Mouse (Mus musculus): ENCODE data around the gene Gm17409. TPM values are rescaled to one million over a fixed set of nuclear protein-coding genes. Genes with fewer than 3 reads are reported as not detected.

Gm17409 gene
- polyA plus RNA-seq, 1 experiment from 2014 or later, result not detected

DNA sequence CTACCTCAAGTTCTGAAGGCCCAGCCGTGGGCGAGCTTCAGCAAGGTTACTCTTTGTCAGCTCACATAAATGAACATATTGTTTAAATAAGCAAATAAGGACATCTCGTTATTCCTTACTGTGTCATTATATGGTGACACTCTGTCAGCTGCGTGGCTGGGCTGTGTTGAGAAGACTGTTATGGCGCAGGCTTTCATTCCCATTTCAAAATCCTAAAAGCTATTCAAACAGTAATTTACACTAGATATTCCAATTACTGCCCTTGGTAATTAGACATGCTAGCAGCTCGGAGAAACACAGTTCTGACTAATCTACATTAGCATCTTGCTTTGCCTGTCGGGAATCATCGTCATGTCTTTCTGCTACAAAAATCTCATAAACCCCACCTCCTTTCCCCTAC lies 5.7 kb downstream of the Gm17409 start:
- 97% methylated on average over 8 of the region's 8 CpGs for WGBS (ENCODE audit: missing documents)
- Histone ChIP-seq H3K36me3 (ENCODE audit: inconsistent target) (no peaks in the 10 kb centered on the region), H3K79me2 (ENCODE audit: inconsistent target) (no peaks in the 10 kb centered on the region), H3K4me3 (ENCODE audit: inconsistent target) (no peak overlapping the region), H3K27ac (no peak overlapping the region)

DNA sequence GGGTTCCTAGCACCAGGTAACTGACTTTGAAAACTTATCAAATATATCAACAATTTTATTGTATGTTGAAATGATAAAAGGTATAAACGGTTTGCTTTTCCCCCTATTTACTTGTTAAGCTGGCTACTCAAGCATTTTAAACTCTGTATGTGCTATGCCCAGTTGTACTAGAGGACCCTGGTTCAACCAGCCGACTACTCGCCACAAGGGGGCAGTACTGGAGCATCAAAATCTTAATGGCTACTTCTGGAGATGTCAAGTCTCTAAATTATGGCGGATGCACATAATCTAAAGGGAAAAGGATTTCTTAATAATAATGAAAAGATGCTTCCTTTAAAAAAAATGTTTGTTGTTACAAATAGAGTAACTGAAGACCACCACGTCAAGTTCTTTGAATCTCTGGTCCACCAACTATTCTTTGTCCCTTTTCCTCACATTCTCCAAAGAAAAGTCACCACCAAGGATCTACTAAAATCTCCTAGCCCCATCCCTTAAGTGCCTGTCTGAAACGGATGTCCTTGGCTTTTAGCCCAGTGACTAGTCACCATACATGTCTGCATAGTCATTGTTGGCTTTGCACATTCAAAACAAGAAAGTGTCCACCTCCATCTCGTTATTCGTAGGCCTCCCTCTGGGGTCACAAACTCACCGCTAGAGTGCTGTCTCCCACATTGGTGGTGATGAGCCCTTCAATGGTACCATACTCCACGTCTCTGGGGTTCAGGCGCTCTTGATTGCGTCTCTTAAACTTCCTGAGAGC lies 7.2 kb downstream of the Gm17409 start:
- Histone ChIP-seq H3K79me2 (ENCODE audit: inconsistent target) (no peaks in the 10 kb centered on the region), H3K4me3 (ENCODE audit: inconsistent target) (no peak overlapping the region), H3K27ac (no peak overlapping the region), H3K36me3 (ENCODE audit: inconsistent target) (no peaks in the 10 kb centered on the region)
- 70% methylated on average over 12 of the region's 12 CpGs for WGBS (ENCODE audit: missing documents)

DNA sequence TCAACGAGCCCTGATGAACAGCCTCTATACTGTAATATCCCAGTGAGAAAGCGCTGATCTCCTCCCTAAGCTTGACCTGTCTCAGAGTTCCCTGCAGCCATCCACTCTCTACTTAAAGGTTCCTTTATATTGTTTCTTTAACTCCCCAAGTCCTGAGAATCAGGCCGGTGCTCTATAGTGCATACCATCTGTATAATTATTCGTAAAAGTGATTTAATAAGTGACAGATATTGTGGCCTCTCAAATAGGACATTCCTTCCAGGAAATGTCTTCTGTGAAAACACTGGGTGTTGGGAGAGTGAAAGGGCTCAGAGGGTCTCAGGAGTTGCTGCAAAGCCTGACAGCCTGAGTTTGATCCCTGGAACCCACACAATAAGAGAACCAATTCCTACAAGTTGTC lies 8.2 kb downstream of the Gm17409 start:
- H3K36me3 ChIP-seq (ENCODE audit: inconsistent target), result no peaks in the 10 kb centered on the region
- H3K27ac ChIP-seq, result no peak overlapping the region
- no peak overlapping the region for H3K4me3 ChIP-seq (ENCODE audit: inconsistent target)
- 94% methylated on average over 4 of the region's 4 CpGs for WGBS (ENCODE audit: missing documents)
- H3K79me2 ChIP-seq (ENCODE audit: inconsistent target), result no peaks in the 10 kb centered on the region

DNA sequence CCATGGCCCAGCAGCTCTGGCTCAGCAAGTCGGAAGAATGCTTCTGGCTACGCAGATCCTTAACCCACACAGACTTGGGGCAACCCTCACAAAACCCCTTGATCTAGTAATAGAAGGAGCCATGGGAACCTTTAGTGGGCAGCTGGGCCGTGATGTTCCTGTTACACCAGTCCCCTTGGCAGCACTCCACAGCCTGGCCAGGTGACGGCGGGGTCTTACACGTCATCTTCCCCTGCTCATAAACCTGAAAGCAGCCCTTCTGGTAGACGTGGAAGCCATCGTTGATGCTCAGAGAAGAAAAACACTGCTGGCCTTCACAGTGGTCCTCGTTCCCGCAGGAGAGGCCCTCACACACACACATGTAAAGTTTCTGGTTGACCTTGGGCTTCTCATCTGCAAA lies 9.6 kb downstream of the Gm17409 start:
- H3K27ac ChIP-seq, result no peak overlapping the region
- no peak overlapping the region for H3K4me3 ChIP-seq (ENCODE audit: inconsistent target)
- 95% methylated on average over 10 of the region's 10 CpGs for WGBS (ENCODE audit: missing documents)
- H3K36me3 ChIP-seq (ENCODE audit: inconsistent target), result no peaks in the 10 kb centered on the region
- no peaks in the 10 kb centered on the region for H3K79me2 ChIP-seq (ENCODE audit: inconsistent target)

DNA sequence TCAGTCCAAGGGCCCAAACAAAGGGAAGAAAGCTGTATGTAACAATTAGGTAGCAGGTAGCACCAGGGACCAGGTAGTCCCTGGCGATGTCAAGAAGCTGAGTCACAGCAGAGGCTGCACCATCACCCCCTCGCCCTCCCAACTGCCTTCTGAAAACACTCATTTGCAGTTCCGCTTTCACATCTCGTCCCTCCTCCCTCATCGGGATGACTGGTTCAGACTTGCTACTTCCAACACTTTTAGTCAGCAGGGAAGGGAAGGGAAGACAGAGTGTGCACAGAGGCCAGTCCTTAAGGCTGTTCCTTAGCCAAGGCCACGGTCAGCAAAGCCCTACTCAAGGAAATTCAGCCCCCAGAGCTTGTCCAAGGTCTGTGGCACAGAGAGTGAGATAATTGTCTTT lies 10.8 kb downstream of the Gm17409 start:
- WGBS (ENCODE audit: missing documents), result 13% methylated on average over 6 of the region's 6 CpGs
- Histone ChIP-seq H3K79me2 (ENCODE audit: inconsistent target) (no peaks in the 10 kb centered on the region), H3K27ac (peak overlapping the region; percentile 66), H3K36me3 (ENCODE audit: inconsistent target) (no peaks in the 10 kb centered on the region), H3K4me3 (ENCODE audit: inconsistent target) (no peak overlapping the region)

DNA sequence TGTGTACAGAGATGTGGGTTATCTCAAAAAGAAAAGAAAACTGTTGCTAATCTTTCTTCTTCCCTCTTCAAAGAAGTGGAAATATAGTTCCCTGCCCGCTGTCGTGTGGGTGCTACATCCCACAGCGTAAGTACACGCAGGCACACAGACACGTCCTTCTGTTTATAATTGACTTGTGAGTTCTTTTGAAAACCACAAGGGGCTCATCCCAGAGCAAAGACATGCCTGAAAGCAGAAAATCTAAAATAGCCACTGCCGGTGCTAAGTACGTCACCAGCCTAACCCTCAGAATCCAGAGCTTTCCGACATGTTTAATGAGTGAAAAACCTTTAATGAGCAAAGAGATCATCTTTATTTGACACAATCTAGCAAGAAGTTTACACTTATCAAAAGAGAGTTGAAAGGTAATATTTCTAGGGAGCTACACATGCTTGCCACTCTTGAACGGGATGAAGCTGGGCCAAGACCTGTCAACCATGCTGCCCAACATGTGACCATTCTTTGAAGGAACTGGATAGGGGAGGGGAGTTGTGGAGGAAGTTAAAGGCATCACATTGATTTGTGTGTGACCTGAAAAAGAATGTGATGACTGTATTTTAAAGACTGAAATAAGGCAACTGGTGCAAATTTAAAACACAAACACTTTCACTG lies 11.7 kb downstream of the Gm17409 start:
- H3K4me3 ChIP-seq (ENCODE audit: inconsistent target), result no peak overlapping the region
- 80% methylated on average over 9 of the region's 9 CpGs for WGBS (ENCODE audit: missing documents)
- no peaks in the 10 kb centered on the region for H3K79me2 ChIP-seq (ENCODE audit: inconsistent target)
- no peaks in the 10 kb centered on the region for H3K36me3 ChIP-seq (ENCODE audit: inconsistent target)
- peak overlapping the region; percentile 8; the same call in 1 of the 2 replicates for H3K27ac ChIP-seq

DNA sequence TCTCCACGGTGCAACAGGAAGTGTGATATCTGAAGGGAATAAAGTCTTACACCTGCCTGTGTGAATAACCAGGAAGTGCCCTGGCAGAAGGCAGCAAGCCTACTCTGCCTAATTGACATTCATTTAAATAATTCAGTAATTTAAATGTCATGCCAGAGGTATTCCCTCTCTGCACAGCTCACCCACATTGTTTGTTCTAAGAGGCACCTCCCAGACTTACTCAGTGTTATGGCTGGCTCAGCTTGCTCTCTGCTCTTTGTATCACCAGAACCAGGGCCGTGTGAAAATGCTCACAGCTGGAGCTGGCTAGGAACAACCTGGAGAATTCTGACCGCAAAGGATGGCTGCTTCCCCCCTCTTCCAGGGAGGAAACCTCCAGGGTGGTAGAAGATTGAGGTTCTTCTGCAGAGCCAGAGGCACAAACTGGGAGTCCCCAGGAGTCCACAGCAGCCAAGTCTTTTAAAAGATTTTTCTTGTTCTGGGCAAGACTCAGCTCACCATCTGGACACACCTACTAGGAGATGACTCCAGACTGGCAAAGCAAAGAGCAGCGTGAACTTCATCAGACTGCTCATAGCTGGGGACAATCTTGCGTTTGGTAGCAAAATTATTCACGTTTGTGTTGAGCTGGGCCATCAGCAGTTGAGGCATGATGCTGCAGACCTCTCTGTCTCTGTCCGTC lies 14.5 kb downstream of the Gm17409 start:
- H3K36me3 ChIP-seq (ENCODE audit: inconsistent target), result no peaks in the 10 kb centered on the region
- 73% methylated on average over 7 of the region's 7 CpGs for WGBS (ENCODE audit: missing documents)
- H3K4me3 ChIP-seq (ENCODE audit: inconsistent target), result no peak overlapping the region
- no peak overlapping the region for H3K27ac ChIP-seq
- H3K79me2 ChIP-seq (ENCODE audit: inconsistent target), result no peaks in the 10 kb centered on the region

DNA sequence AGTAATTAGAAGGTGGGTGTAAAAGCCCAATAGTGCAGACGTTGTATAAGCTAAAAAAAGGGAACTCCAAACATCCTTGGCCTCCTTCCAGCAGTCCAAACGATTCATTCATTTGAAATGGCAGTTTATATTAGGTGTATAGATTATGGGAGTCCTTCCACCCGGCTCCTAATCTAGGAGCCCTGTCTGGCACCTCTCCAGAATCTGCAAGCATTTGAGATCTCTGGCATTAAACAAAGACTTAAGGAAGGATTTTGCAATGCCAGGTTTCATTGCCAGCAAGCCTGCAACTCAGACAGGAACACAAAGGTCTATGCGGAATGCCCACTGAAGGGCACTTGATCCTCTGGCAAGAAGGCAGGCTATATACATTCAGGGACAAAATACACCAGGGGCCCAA lies 15.2 kb downstream of the Gm17409 start:
- Histone ChIP-seq H3K4me3 (ENCODE audit: inconsistent target) (no peak overlapping the region), H3K79me2 (ENCODE audit: inconsistent target) (no peaks in the 10 kb centered on the region), H3K36me3 (ENCODE audit: inconsistent target) (no peaks in the 10 kb centered on the region), H3K27ac (no peak overlapping the region)
- 29% methylated on average over 4 of the region's 4 CpGs for WGBS (ENCODE audit: missing documents)

DNA sequence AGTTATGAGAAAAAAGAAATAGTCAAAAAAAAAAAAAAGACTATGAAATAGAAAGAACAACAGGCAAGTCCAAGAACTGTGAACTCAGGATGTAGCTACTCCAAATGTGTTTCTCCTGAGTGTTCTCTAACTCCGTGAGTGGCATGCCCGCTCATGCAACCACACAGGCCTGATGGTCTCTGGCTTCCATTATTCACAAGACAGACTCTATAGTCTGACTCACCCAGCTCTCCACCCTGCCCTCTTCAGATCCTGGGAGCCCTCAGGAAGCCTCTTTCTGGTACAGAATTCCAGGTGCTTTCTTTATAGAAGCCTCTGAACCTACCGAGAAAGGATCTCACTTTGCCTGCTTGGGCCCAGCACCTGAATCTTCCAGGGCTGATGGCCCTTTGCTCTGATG lies 15.8 kb downstream of the Gm17409 start:
- WGBS (ENCODE audit: missing documents), result 87% methylated on average over 3 of the region's 3 CpGs
- Histone ChIP-seq H3K27ac (no peak overlapping the region), H3K36me3 (ENCODE audit: inconsistent target) (no peaks in the 10 kb centered on the region), H3K79me2 (ENCODE audit: inconsistent target) (no peaks in the 10 kb centered on the region), H3K4me3 (ENCODE audit: inconsistent target) (no peak overlapping the region)

DNA sequence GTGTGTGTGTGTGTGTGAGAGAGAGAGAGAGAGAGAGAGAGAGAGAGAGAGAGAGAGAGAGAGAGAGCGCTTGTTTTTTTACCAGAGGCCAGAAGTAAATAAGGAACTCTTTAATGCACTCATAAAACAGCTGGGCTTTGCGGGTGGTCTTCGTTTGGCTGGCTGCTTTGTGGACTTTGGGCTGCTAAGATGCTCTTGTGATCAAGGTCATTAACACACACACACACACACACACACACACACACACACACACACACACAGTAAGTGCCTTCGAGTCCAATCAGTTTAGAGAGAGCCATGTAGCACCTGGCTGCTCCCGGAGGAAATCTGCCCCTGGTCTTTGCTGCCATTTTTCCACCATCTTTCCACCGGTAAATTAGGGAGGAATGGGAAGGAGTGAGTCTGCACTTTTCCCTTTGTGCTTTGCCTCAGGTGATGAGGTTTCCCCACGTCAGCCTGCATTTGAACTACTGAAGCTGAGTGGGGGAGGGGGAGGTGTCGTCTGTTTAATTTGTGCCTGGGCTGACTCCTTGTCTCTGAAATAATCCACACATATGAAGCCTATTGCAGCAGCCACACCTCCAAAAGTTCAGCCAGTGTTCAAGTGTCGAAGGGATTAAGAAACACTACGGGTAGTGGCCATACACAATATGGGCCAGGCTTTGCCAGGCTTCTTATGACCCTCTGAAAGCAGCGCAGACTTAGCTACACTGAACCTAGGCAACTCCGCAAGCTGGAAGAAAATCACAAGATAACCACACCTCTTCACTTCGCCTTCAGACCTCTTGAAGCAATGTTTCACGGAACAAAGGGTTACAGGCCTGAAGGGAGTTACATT lies 16.7 kb downstream of the Gm17409 start:
- H3K27ac ChIP-seq, result no peak overlapping the region
- no peaks in the 10 kb centered on the region for H3K79me2 ChIP-seq (ENCODE audit: inconsistent target)
- H3K4me3 ChIP-seq (ENCODE audit: inconsistent target), result no peak overlapping the region
- no peaks in the 10 kb centered on the region for H3K36me3 ChIP-seq (ENCODE audit: inconsistent target)
- WGBS (ENCODE audit: missing documents), result 96% methylated on average over 13 of the region's 14 CpGs

DNA sequence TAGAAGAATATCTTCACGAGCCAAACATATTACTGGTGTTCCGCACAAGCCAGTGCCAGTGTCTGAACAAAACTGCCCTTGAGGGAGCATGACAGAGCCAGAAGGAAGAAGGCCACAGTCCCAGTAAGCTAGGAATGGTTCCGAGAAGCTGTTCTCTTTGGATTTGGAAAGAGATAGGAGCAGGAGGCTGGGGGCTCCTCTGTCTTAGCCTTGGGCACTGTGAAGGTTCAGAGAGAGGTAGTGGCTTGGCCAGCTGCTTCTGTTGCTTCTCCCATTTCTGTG lies 17.3 kb downstream of the Gm17409 start:
- H3K4me3 ChIP-seq (ENCODE audit: inconsistent target), result no peak overlapping the region
- H3K79me2 ChIP-seq (ENCODE audit: inconsistent target), result no peaks in the 10 kb centered on the region
- H3K36me3 ChIP-seq (ENCODE audit: inconsistent target), result no peaks in the 10 kb centered on the region
- 100% methylated on average over 3 of the region's 3 CpGs for WGBS (ENCODE audit: missing documents)
- no peak overlapping the region for H3K27ac ChIP-seq

DNA sequence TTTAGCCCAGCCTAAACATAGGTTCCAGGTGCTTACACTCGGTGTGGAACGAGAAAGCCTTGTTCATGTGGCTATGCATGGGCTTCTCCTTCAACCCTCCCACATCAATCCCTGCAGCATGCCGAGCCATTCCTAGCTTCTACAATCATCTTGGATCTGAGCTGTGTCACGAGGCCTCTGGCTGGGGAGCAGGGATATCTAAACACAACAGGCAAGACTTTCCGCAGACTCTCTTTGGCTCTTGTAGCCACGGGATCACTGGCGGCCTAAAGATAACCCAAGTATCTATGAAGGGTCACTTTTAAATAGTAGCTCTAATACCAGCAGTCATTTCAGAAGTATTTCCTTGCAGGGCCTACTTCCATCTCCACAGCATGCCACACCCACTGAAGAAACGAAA lies 18.5 kb downstream of the Gm17409 start:
- no peaks in the 10 kb centered on the region for H3K36me3 ChIP-seq (ENCODE audit: inconsistent target)
- 98% methylated on average over 8 of the region's 8 CpGs for WGBS (ENCODE audit: missing documents)
- no peak overlapping the region for H3K27ac ChIP-seq
- H3K4me3 ChIP-seq (ENCODE audit: inconsistent target), result no peak overlapping the region
- H3K79me2 ChIP-seq (ENCODE audit: inconsistent target), result no peaks in the 10 kb centered on the region

DNA sequence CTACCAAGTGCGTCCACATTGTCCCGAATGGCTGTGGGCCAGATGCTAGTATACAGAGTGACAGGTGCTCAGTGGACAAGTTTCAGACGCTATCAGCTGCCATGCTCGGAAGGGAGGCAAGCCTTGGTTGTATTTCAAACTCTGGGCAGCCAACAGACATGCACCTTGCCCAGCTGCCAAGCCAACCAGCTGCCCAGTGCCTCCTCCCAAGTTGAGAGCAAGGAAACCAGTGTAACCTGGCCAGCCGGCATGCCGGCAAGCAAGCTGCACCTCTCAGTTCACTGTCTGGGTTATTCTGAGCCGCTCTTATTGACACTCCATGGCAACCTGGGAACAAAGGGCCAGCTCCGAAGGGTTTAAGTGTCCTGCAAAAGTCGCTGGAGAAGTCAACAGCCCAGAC lies 19.4 kb downstream of the Gm17409 start:
- WGBS (ENCODE audit: missing documents), result 96% methylated on average over 9 of the region's 9 CpGs
- Histone ChIP-seq H3K36me3 (ENCODE audit: inconsistent target) (no peaks in the 10 kb centered on the region), H3K27ac (no peak overlapping the region), H3K4me3 (ENCODE audit: inconsistent target) (no peak overlapping the region), H3K79me2 (ENCODE audit: inconsistent target) (no peaks in the 10 kb centered on the region)

DNA sequence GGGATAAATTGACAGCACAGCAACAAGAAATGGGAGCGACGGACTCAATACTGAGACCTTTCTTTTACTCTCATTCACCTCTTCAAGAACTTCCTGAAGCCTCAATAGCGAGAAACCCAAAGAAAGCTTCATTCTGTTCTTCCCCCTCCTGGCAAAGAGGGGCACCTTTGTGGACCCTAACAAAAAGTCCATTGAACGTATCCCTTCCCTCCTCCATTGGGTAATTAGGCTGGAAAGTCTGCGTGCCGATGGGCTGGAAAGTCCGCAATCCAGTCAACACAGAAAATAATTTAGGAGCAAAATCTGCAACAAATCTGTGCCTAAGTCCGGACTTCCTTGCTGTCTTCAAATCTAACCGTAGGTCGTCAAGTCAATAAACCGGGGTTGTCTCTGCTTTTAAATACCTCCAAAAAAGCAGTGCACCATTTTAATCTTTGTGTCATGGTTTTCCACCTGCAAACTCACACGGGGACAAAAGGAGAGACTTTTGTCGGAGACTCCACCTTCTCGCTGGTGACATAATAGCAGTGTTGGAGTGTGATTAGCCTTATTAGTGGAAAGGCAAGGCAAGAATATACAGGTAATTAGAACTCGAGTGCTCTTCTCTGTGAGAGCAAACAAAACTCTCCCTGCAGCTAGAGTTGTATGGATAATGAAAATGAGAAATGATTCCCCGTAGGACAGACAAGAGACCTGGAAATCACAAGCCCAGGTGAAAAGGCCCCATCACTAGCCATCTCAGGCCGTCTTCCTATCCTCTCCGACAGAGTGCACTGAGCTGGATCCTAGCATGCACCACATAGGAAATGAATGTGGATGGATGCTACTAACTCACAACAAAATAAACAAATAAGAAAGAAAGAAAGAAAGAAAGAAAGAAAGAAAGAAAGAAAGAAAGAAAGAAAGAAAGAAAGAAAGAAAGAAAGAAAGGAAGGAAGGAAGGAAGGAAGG lies 24.0 kb downstream of the Gm17409 start:
- Histone ChIP-seq H3K36me3 (ENCODE audit: inconsistent target) (no peaks in the 10 kb centered on the region), H3K4me3 (ENCODE audit: inconsistent target) (no peak overlapping the region), H3K79me2 (ENCODE audit: inconsistent target) (no peaks in the 10 kb centered on the region), H3K27ac (no peak overlapping the region)
- 97% methylated on average over 17 of the region's 18 CpGs for WGBS (ENCODE audit: missing documents)

Data from macrophage (primary cell).